Mouse (Mus musculus): Measurements from ENCODE around the gene Celf5. TPM values are rescaled to one million over a fixed set of nuclear protein-coding genes. Genes with fewer than 3 reads are reported as not detected.
A peak's percentile ranks its signal among the peaks of the same experiment; 100 is the strongest.

The Celf5 gene
- polyA plus RNA-seq, 1 experiment, result 3.3 TPM

DNA sequence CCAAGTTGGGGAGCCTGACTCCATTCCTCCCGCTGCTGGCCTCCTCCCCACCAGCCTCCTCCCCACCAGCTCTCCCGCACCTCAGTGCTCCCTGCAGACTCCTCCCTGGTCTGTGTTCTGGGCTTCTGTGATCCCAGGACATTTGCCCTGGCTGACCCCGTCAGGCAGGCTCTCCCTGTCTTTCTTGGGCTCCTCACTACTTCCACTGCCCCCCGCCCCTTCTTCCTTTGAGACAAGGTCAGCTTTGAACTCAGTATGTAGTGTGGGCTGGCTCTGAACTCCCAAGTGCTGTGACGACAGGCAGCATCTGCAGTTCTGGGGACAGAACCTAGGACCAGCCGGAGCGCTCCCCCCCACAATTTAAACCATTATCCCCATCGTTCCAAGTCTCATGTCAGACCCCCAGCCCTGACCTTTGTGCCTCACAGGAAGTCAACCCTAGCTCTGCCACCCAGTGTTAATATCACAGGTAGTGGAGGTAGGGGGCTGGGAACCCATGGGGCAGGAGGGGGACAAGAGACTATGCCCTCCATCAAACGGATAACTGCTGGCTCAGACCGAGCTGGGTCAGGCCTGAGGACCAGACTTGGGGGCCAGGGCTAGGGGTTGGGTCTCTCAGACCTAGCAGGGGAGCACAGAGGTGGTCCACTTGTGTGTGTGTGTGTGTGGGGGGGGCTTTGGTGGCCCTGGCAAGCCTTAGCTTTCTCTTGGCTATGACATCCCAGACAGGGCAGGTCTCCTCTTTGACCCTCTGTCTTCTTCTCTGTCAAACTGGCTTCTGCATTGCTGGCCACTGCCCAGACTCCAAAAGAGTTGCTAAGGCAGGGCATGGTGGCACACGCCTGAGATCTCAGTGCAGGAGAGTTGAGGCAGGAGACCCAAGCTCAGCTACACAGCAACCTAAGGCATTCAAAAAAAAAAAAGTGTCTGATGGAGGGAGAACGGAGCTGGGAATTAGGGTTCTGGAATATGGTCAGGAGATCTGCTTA is 65.0 kb downstream of the Celf5 start:
- TF ChIP-seq POLR2A (IDR thresholded peaks at IDR 0.05; ENCODE audit: low read depth, low read length) (0 out of 2 replicates have a peak, but pooled peaks have one; percentile 6), CTCF (IDR thresholded peaks at IDR 0.05; ENCODE audit: extremely low read depth, insufficient read length, insufficient replicate concordance, low read depth, low read length) (no peak)
- Histone ChIP-seq H3K27me3 (ENCODE audit: control insufficient read depth, insufficient read depth, low read length) (no peaks in the 10 kb centered on the region), H3K36me3 (ENCODE audit: control insufficient read depth, insufficient read depth, low read length) (no peaks in the 10 kb centered on the region; the same call in 1 of the 2 replicates), H3K4me3 (ENCODE audit: low read depth, low read length) (0 out of 2 replicates have a peak overlapping the region, but pooled peaks have one; percentile 47), H3K4me1 (ENCODE audit: control insufficient read depth, insufficient read depth, insufficient read length, low read length) (peaks cover 52% of the 10 kb centered on the region), H3K27ac (ENCODE audit: insufficient read depth, low read depth, low read length) (peak overlapping the region; percentile 14; the same call in 1 of the 2 replicates)
- 52% methylated on average over 12 of the region's 12 CpGs for WGBS

DNA sequence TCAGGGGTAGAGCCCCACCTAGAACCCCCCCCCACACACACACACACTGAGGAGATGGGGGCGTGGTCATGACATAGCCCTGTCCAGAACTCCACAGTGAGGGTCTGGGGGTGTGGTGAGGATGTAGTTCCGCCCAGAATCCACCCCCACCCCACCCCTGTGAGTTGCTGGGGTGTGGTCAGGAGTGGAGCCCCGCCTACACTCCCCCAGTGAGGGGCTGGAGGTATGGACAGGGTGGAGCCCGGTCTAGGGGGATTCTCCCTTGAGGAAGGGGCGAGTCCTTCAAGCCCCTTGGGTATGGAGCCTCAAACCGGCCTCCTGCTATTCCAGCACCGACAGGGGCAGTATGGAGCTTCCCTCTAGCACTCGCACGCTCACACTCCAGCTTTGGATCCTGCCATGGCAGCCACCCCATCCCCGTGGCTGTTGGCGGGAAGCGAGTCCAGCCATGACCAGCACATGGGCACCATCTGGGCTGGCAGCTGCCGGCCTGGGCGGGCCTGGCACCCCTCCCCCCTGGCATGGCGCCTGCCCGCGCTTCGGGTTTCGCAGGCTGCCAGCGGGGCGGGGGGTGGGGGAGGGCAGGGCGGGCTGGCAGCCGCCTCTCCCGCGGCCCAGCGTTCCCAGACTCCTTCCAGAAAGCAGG is 65.8 kb downstream of the Celf5 start:
- peak overlapping the region; percentile 20 for H3K27ac ChIP-seq (ENCODE audit: insufficient read depth, low read depth, low read length)
- H3K4me3 ChIP-seq (ENCODE audit: low read depth, low read length), result peak overlapping the region; percentile 47
- 6% methylated on average over 25 of the region's 26 CpGs for WGBS
- TF ChIP-seq POLR2A (IDR thresholded peaks at IDR 0.05; ENCODE audit: low read depth, low read length) (no peak), CTCF (IDR thresholded peaks at IDR 0.05; ENCODE audit: extremely low read depth, insufficient read length, insufficient replicate concordance, low read depth, low read length) (peak; percentile 38; the same call in 1 of the 2 replicates)
- peaks cover 59% of the 10 kb centered on the region for H3K4me1 ChIP-seq (ENCODE audit: control insufficient read depth, insufficient read depth, insufficient read length, low read length)
- no peaks in the 10 kb centered on the region for H3K27me3 ChIP-seq (ENCODE audit: control insufficient read depth, insufficient read depth, low read length)
- H3K36me3 ChIP-seq (ENCODE audit: control insufficient read depth, insufficient read depth, low read length), result no peaks in the 10 kb centered on the region; the same call in 1 of the 2 replicates

DNA sequence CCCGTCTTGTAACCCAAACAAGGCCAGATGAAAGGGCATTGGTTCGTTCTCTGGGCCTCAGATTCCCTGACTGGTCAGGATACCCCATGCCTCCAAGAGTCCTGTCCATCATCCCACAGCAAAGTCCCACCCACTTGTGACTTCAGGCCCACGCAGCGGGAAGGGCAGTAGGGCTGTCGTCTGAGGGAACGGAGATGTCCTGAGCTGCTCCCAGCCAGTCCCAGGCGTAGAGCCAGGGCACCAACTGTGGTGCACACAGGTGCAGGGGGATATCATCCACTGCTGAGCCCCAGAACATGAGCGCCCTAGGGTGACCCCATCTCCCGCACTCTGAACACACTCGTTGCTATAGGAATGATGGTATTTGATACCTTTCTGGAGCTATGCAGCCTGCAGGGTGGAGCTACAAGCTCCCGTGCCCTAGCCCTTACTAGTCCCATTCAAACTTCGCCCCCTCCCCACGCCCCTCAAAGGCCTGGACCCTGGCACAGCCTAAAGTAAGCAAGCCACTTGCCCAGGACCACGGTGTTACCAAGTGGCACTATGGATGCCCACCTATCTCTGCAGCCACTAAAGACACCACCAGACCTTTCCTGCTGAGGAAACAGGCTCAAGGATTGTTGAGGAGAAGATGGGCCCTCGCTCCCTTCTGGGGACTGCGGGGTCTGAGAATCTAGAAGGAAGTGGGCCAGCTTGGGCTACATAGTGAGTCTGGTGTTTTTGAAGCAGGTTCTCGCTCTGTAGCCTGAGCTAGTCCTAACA is 66.8 kb downstream of the Celf5 start:
- H3K4me1 ChIP-seq (ENCODE audit: control insufficient read depth, insufficient read depth, insufficient read length, low read length), result peaks cover 69% of the 10 kb centered on the region
- H3K4me3 ChIP-seq (ENCODE audit: low read depth, low read length), result no peak overlapping the region
- H3K36me3 ChIP-seq (ENCODE audit: control insufficient read depth, insufficient read depth, low read length), result no peaks in the 10 kb centered on the region; the same call in 1 of the 2 replicates
- H3K27ac ChIP-seq (ENCODE audit: insufficient read depth, low read depth, low read length), result peak overlapping the region; percentile 70
- 48% methylated on average over 17 of the region's 17 CpGs for WGBS
- TF ChIP-seq CTCF (IDR thresholded peaks at IDR 0.05; ENCODE audit: extremely low read depth, insufficient read length, insufficient replicate concordance, low read depth, low read length), result no peak
- TF ChIP-seq POLR2A (IDR thresholded peaks at IDR 0.05; ENCODE audit: low read depth, low read length), result no peak
- no peaks in the 10 kb centered on the region for H3K27me3 ChIP-seq (ENCODE audit: control insufficient read depth, insufficient read depth, low read length)

DNA sequence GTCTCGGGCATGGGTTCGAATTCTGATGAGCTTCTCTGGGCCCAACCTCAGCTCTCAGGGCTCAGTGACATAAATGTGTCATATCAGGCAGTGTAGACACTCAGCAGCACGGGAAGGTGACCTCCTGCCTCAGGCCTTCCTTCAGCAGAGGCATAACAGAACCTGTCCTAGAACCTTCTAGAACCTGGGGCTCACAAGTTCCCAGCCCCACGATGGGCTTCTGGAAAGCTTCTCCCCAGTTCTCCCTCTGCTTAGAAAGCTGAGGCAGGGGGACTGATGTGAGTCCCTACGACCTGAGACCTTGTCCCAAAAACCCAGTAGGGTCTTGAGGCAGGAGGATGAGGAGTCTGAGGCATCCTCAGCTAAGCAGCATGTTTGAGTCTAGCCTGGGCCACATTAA is 67.4 kb downstream of the Celf5 start:
- peak overlapping the region; percentile 70 for H3K27ac ChIP-seq (ENCODE audit: insufficient read depth, low read depth, low read length)
- H3K4me3 ChIP-seq (ENCODE audit: low read depth, low read length), result no peak overlapping the region
- 51% methylated on average over 5 of the region's 5 CpGs for WGBS

DNA sequence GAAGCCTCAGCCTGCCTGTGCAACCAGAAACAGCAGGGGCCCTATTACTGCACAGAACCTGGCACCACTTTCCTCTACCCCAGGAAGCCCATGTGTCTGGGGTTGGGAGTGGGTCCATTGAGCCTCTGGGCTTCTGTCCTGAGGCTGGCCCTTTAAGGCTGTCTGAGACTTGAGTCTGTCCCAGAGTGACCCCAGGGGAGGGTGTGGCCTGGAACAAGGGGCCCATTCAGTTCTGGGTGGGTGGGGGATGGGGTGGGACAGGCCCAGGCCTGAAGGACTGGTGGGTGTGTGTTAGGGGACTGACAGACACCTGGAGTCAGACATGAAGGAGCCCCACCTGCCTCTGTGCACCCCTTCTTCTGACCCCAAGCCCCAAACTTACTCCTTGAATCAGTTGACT is 67.8 kb downstream of the Celf5 start:
- Histone ChIP-seq H3K4me1 (ENCODE audit: control insufficient read depth, insufficient read depth, insufficient read length, low read length) (peaks cover 75% of the 10 kb centered on the region), H3K4me3 (ENCODE audit: low read depth, low read length) (no peak overlapping the region), H3K27ac (ENCODE audit: insufficient read depth, low read depth, low read length) (peak overlapping the region; percentile 75), H3K27me3 (ENCODE audit: control insufficient read depth, insufficient read depth, low read length) (no peaks in the 10 kb centered on the region), H3K36me3 (ENCODE audit: control insufficient read depth, insufficient read depth, low read length) (no peaks in the 10 kb centered on the region; the same call in 1 of the 2 replicates)
- no peak for TF ChIP-seq CTCF (IDR thresholded peaks at IDR 0.05; ENCODE audit: extremely low read depth, insufficient read length, insufficient replicate concordance, low read depth, low read length)
- TF ChIP-seq POLR2A (IDR thresholded peaks at IDR 0.05; ENCODE audit: low read depth, low read length), result no peak; the same call in 1 of the 2 replicates

More for the DNA sequence above, 67.4 kb downstream of the Celf5 start:
- Histone ChIP-seq H3K4me1 (ENCODE audit: control insufficient read depth, insufficient read depth, insufficient read length, low read length) (peaks cover 74% of the 10 kb centered on the region), H3K27me3 (ENCODE audit: control insufficient read depth, insufficient read depth, low read length) (no peaks in the 10 kb centered on the region), H3K36me3 (ENCODE audit: control insufficient read depth, insufficient read depth, low read length) (no peaks in the 10 kb centered on the region; the same call in 1 of the 2 replicates)
- TF ChIP-seq CTCF (IDR thresholded peaks at IDR 0.05; ENCODE audit: extremely low read depth, insufficient read length, insufficient replicate concordance, low read depth, low read length) (no peak), POLR2A (IDR thresholded peaks at IDR 0.05; ENCODE audit: low read depth, low read length) (no peak)

DNA sequence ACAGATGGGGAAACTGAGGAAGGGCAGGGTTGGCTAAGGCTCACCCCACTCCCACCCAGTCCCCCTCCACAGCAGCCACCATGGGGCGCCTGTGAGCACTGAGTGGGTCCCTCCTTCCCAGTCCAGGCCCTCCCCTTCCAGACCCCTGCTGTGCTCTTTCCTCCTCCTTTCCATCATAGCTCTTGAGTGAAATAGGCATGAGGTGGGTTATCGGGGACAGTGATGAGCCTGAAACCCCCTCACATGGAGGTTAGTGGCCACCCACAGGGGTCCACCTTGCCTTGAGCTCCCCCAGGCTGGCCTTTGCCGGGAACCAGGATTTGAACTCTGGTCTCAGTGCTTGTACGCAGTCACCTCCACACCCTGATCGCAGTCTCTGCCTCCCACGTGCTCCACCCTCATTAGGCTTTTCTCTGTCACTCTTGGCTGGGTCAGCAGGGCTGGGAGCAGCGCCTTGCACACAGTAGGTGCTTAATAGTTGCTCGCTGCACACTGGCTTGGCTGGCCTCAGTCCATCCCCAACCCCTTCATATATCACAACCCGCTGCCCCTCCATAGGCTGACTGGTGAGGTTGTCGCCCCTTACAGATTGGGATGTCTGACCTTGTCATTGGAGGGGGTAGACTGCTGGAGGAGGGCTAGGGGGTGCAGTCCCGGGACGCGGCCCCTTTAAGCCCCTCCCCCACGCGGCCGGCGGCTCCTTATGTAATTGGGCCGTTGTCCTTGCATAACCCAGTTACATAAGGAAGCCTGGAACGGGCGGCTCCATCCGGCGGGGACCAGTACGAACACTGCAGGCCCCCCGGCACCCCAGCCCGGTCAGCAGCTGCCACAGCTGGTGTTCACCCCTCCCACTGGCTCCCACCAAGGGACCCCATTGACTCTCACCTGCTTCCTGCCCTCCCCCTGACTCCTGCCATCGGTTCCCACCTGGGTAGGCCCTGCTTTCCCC is 68.9 kb downstream of the Celf5 start:
- Histone ChIP-seq H3K27me3 (ENCODE audit: control insufficient read depth, insufficient read depth, low read length) (no peaks in the 10 kb centered on the region), H3K27ac (ENCODE audit: insufficient read depth, low read depth, low read length) (peak overlapping the region; percentile 89), H3K4me3 (ENCODE audit: low read depth, low read length) (peak overlapping the region; percentile 55), H3K36me3 (ENCODE audit: control insufficient read depth, insufficient read depth, low read length) (no peaks in the 10 kb centered on the region; the same call in 1 of the 2 replicates), H3K4me1 (ENCODE audit: control insufficient read depth, insufficient read depth, insufficient read length, low read length) (peaks cover 75% of the 10 kb centered on the region)
- TF ChIP-seq POLR2A (IDR thresholded peaks at IDR 0.05; ENCODE audit: low read depth, low read length) (no peak), CTCF (IDR thresholded peaks at IDR 0.05; ENCODE audit: extremely low read depth, insufficient read length, insufficient replicate concordance, low read depth, low read length) (no peak)
- 23% methylated on average over 26 of the region's 26 CpGs for WGBS

Measured in small intestine, adult 2 months (tissue).